Mouse (Mus musculus) neural tube, postnatal 0 days (tissue): ENCODE measurements around the gene Scn3a. TPM values are rescaled to one million over a fixed set of nuclear protein-coding genes. Genes with fewer than 3 reads are reported as not detected.

ENCODE experiments used
- polyA plus RNA-seq: library from polyadenylated mRNA; unstranded; fragments of >200 nt; fragmentation: Nextera tagmentation; extraction: Ambion mirVana; gene quantifications from 2 replicates; pipeline ENCODE4 v1.2.1, GENCODE M21; 2015

The Scn3a gene
- polyA plus RNA-seq, result 27.7 and 31.4 TPM in 2 replicates

GRCm38 (mm10) chr2:65566793-65567787, at the start of gene Scn3a:
Gene Scn3a, minus strand, starts transcription at chr2:65567627.

Other genes starting within 250 kb of the Scn3a start
- gene Slc38a11, start 203.6 kb downstream of the Scn3a start, polyA plus RNA-seq, result 1.0 and 1.3 TPM in 2 replicates
- gene Scn2a, start 53.1 kb upstream of the Scn3a start, polyA plus RNA-seq, result 58.2 and 62.6 TPM in 2 replicates